Mouse (Mus musculus): ENCODE measurements around the gene Gm47841. TPM values are rescaled to one million over a fixed set of nuclear protein-coding genes. Genes with fewer than 3 reads are reported as not detected.

The Gm47841 gene
- total RNA-seq, 1 experiment from 2014 or later, result not detected

- no peak for ATAC-seq (replicated peaks in 1 of 2; ENCODE audit: insufficient read depth in 1 of 2, low FRiP score in 2 of 2, low TSS enrichment in 1 of 2, low read depth in 1 of 2, poor library complexity in 2 of 2, severe bottlenecking in 2 of 2)
Measured at GRCm38 (mm10) chr15:101053832-101054459, 6.7 kb upstream of the Gm47841 start.

DNA sequence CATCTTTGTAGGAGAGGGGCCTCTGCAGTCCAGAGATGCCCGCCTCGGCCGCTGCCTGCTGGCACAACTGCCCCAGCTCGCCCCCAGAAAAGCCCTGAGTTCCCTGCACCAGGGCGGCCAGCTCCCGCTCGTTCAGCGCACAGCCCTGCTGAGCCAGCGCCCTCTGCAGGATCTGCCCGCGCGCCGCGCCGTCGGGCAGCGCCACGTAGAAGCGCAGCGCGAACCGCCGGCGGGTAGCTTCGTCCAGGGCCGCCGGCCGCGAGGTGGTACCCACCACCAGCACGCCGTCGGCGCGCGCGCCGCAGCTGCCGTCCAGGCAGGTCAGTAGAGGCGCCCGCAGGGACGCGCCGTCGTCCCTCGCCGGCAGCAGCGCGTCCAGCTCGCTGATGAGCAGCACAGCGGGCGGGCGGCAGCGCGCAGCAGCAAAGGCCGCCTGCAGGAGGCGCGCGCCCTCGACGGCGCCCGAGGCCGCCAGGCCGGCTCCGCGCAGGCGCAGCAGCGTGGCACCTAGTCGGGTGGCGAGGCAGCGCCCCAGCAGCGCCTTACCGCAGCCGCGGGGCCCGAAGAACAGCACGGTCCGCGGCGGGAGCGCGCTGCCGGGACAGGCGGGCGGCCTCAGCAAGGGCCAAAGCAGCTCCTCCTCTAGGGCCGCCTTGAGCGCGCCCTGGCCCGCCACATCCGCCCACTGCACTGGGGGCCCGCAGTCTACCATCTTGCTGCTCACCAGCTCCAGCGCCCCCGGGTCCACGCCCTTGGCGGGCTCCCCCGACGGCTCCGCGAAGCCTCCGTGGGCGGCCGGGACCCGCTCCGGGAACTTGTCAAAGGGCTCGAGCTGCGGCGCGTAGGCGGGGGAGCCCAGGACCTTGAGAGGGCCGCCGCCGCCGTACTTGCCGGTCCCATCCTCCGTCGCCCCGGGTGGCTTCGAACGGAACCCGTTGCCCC lies 5.6 kb upstream of the Gm47841 start:
- no peak for ATAC-seq (replicated peaks in 1 of 2; ENCODE audit: insufficient read depth in 1 of 2, low FRiP score in 2 of 2, low TSS enrichment in 1 of 2, low read depth in 1 of 2, poor library complexity in 2 of 2, severe bottlenecking in 2 of 2)

- ATAC-seq (replicated peaks in 1 of 2; ENCODE audit: insufficient read depth in 1 of 2, low FRiP score in 2 of 2, low TSS enrichment in 1 of 2, low read depth in 1 of 2, poor library complexity in 2 of 2, severe bottlenecking in 2 of 2), result no peak
Measured at GRCm38 (mm10) chr15:101051869-101052268, 4.7 kb upstream of the Gm47841 start.

DNA sequence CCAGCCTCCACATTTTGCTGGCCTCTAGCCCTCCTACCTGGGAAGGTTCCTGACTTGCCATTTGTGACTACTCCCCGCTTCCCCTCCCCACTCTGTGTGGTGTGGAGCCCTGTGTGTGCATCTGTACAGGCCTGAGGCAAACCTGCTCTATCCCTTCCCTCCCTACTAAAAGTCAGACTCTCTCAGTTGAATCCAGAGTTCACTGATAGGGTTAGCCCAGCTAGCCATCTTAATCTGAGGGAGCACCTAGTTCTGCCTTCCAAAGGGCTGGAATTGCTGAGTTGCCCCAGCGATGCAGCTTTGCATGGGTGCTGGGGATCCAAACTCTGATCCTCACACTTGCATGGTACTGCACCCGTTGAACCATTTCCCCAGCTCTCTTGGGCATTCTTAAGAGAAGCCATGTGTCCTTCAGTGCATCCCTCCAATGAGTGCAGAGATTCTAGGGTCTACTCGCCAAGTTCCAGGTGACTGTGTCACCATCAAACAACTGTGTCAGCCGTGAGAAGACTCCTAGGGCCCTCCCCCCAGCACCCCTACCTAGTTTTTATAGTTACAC lies 1.2 kb upstream of the Gm47841 start:
- no peak for ATAC-seq (replicated peaks in 1 of 2; ENCODE audit: insufficient read depth in 1 of 2, low FRiP score in 2 of 2, low TSS enrichment in 1 of 2, low read depth in 1 of 2, poor library complexity in 2 of 2, severe bottlenecking in 2 of 2)

DNA sequence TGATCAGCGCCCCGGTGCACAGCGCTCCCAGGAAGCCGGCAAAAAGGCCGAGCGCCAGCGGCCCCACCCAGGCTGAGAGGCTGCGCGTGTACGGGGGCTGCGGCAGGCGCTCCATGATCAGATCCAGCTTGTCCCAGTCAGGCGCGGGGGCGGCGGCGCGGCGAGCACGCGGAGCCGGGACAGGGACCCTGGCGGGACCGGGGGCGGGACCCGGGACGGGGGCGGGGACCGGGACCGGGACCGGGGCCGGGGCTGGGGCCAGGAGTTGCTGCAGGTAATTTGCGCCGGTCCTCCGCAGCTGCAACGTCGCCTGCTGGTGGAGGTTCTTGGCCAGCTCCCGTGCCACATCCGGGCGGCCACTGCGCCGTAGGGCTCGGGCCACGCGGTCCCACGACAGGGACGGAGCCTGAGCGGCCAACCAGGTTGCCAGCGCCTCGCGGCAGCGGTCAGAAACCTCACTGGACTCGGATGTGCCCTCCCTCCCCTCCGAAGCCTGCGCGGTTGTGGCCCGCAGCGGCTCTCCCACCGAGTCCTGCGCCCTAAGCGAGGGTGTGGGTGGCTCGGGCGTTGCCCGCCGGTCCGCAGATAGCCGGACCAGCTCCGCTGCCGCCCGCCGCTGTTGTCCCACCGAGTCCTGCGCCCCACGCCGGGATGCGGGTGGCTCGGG lies 537 bp downstream of the Gm47841 start:
- ATAC-seq (replicated peaks in 1 of 2; ENCODE audit: insufficient read depth in 1 of 2, low FRiP score in 2 of 2, low TSS enrichment in 1 of 2, low read depth in 1 of 2, poor library complexity in 2 of 2, severe bottlenecking in 2 of 2), result no peak

DNA sequence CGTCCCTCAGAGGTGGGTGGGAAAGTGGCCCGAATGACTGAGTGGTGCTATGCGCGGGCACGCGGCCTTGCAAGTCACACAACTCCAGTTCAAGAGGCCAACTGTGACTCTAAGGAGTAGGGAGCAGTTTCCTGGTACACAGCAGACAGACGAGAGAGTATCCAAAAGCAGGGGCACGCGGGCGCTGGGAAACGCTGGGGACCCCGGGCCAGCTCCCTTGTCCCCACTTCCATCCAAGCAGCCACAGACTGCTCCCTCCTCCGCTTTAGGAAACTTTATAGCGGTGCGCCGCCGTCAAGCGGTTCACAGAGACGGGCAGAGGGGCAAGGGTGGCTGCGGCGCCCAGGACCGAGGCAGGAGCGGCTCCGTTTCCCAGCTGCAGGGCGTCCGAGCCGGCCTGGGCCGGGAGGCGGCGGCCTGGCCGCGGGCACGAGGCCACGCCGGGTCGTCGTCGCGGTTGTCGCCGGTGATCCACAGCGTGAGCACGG lies 1.1 kb downstream of the Gm47841 start:
- no peak for ATAC-seq (replicated peaks in 1 of 2; ENCODE audit: insufficient read depth in 1 of 2, low FRiP score in 2 of 2, low TSS enrichment in 1 of 2, low read depth in 1 of 2, poor library complexity in 2 of 2, severe bottlenecking in 2 of 2)

DNA sequence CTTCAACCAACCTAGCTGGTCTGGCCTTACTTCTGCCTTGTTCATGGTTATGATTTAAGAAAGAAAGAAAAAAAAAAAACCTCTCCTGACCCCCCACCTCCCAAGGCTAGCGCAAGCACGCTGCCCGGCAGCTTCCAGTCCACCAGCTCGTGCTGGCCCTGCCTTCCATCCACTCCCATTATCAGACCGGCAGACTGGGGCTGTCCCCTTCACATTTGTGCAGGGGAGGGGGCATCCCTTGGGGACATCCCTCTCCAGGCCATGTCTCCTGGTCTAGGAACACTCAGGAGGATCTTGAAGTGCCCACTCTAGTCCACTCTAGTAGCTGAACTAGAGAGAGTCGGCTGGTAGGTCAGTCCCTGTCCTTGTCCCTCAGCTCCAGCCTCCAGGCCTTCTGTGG lies 2.7 kb downstream of the Gm47841 start:
- no peak for ATAC-seq (replicated peaks in 1 of 2; ENCODE audit: insufficient read depth in 1 of 2, low FRiP score in 2 of 2, low TSS enrichment in 1 of 2, low read depth in 1 of 2, poor library complexity in 2 of 2, severe bottlenecking in 2 of 2)

DNA sequence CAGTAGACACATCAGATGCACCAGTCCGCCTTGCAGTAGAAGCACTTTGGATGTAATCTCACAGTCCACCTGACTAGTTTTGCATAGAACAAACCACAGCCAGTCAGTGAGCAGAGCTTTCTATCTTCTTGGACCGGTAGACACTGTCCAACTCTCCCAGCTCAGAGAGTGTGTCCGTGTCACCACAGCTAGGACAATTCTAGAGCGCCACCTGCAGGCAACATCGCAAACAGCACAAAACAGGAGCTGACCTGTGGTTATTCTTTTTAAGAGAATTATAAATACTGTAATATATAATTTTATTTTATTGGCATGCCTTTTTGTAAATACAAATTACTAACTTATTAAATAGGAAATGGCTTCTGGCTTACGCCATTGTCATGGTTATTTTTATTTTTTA lies 4.6 kb downstream of the Gm47841 start:
- ATAC-seq (replicated peaks in 1 of 2; ENCODE audit: insufficient read depth in 1 of 2, low FRiP score in 2 of 2, low TSS enrichment in 1 of 2, low read depth in 1 of 2, poor library complexity in 2 of 2, severe bottlenecking in 2 of 2), result no peak

DNA sequence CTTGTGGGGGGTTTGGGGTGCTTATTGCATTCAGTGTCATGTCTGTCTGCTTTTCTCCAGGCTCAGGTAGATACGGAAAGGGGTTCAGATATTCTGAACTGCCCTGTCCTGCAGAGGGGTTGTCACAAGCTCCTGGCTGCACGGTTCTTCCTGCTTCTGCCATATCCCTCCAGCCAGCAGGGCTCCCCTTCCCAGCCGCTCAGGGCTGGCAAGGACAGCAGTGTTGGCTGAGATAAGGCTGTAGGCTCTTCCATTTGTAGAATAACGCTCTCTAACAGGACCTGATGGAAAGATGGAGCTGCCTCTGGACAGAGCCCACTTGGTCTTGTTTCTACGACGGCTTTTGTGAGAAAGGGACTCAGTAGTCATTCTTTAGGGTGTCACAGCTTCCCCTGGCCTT lies 5.2 kb downstream of the Gm47841 start:
- ATAC-seq (replicated peaks in 1 of 2; ENCODE audit: insufficient read depth in 1 of 2, low FRiP score in 2 of 2, low TSS enrichment in 1 of 2, low read depth in 1 of 2, poor library complexity in 2 of 2, severe bottlenecking in 2 of 2), result no peak

GRCm38 (mm10) chr15:101039651-101040050 lies 7.5 kb downstream of the Gm47841 start:
- ATAC-seq (replicated peaks in 1 of 2; ENCODE audit: insufficient read depth in 1 of 2, low FRiP score in 2 of 2, low TSS enrichment in 1 of 2, low read depth in 1 of 2, poor library complexity in 2 of 2, severe bottlenecking in 2 of 2), result no peak

DNA sequence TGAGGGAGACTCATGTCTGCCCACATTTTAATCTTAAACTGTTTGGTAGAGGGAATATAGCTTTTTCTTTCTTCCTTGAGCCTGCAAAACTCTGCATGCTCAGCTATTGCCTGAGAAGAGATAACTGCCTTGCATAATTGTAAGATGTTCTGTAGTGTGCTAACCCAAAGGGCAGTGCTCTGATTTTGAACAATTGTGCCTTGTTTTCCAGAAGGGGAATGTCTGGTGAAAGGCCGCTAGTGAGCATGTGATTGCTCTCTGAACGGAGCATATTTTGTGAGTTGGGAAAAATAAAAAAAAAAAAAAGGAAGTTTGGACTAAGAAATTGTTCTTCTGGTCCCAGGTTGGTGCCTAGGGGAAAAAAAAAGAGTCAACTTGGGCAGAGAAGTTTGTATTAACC lies 18.2 kb downstream of the Gm47841 start:
- ATAC-seq (replicated peaks in 1 of 2; ENCODE audit: insufficient read depth in 1 of 2, low FRiP score in 2 of 2, low TSS enrichment in 1 of 2, low read depth in 1 of 2, poor library complexity in 2 of 2, severe bottlenecking in 2 of 2), result no peak

- ATAC-seq (replicated peaks in 1 of 2; ENCODE audit: insufficient read depth in 1 of 2, low FRiP score in 2 of 2, low TSS enrichment in 1 of 2, low read depth in 1 of 2, poor library complexity in 2 of 2, severe bottlenecking in 2 of 2), result no peak
Measured at GRCm38 (mm10) chr15:101011352-101011751, 35.8 kb downstream of the Gm47841 start.

DNA sequence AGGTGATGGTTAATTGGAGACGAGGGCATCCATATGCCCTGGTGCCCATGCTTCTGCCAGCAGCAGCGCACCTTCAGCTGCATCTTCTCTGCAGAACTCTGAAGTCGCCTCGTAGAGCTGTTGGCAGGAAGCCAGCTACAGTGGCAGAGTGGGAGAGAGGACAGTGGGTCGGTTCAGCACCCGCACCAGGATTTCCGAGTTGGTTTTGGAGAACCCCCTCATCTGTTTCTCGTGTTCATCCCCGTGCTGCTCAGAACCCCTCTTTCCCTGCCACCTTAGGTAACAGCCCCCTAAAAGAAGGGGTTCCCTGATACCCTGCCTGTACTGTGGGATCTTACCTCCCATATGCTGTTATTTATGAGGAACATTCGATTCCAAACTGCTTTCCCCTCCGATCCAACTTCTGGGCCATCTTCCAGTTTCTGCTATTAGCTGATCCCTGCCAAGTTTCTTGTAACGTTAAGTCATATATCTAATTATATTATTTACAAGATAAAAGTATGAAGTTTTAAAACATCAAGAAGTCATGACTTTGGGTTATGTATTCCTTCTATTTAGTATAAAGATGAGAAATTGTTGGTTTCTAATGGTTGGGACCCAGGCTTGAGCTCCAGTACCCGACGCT lies 38.7 kb downstream of the Gm47841 start:
- ATAC-seq (replicated peaks in 1 of 2; ENCODE audit: insufficient read depth in 1 of 2, low FRiP score in 2 of 2, low TSS enrichment in 1 of 2, low read depth in 1 of 2, poor library complexity in 2 of 2, severe bottlenecking in 2 of 2), result no peak

DNA sequence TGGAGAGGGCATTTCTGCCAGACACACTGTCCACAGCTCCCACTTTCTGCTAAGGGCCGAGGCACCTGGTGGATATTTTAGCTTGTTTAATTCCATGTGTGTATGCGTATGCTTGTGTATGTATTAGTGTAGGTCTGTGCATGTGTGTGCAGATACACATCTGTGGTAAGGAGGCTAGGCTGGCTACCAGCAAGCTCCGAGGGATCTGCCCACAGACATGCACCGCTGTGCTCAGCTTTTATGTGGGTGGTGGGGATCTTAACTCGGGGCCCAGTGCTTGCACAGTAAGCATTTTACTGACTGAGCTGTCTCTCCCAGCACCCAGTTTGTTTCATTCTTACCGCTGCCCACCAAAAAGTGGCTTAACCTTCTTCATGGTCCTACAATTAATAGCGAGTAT lies 40.0 kb downstream of the Gm47841 start:
- no peak for ATAC-seq (replicated peaks in 1 of 2; ENCODE audit: insufficient read depth in 1 of 2, low FRiP score in 2 of 2, low TSS enrichment in 1 of 2, low read depth in 1 of 2, poor library complexity in 2 of 2, severe bottlenecking in 2 of 2)

- peak; percentile 79 to 92 for ATAC-seq (replicated peaks in 1 of 2; ENCODE audit: insufficient read depth in 1 of 2, low FRiP score in 2 of 2, low TSS enrichment in 1 of 2, low read depth in 1 of 2, poor library complexity in 2 of 2, severe bottlenecking in 2 of 2)
Measured at GRCm38 (mm10) chr15:101006251-101007040, 40.8 kb downstream of the Gm47841 start.

- ATAC-seq (replicated peaks in 1 of 2; ENCODE audit: insufficient read depth in 1 of 2, low FRiP score in 2 of 2, low TSS enrichment in 1 of 2, low read depth in 1 of 2, poor library complexity in 2 of 2, severe bottlenecking in 2 of 2), result no peak
Measured at GRCm38 (mm10) chr15:101005717-101006116, 41.5 kb downstream of the Gm47841 start.

DNA sequence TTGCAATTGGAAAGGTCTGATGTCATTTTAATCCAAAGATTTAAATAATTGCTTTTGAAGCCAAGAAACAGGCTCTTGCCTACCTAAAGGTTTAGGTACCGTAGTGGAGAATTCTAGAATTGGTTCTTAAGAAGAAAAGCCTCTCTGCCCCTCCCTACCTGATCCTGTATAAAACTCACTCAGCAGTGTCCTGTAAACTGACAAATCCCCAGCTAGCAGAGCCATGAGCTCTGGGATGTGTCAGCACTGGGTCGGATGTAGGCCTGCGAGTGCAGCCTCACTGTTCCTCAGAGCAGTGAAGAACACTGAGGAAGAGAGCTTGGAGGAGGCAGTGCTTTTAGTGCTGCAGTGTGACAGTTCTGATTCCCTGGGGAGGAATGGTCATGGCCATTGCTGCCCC lies 42.7 kb downstream of the Gm47841 start:
- ATAC-seq (replicated peaks in 1 of 2; ENCODE audit: insufficient read depth in 1 of 2, low FRiP score in 2 of 2, low TSS enrichment in 1 of 2, low read depth in 1 of 2, poor library complexity in 2 of 2, severe bottlenecking in 2 of 2), result no peak

All from hematopoietic stem cell, adult 5-6 weeks (primary cell).